Comparison of ENCODE assay signal across 21 mouse cellular contexts in the genomic region with DNA sequence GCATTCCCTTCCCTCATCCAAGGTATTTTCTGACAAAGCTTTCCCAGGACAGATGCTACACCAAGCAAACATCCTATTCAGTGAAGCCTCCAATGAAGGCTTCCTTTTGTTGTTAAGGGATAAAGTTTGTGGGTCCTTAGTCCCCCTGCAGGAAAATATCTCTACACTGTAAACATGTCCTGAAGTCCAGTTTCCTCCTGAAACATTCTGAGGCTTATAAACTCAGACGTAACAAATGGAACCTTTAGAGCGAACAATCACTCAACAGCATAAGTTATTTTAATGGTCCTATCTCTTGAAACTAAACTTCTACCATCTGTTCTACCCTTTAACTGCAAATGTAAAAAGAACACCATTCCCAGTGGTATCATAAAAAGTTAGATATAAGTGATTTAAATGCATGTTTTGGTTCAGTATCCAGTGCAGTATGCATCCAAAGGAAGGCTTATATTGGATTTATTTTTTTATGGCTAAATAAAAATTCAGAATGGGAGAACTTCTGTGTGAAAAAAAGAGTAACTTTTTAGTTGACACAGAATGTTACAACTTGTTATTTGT.
DNase-seq lines count a peak whose midpoint lies in the region; ATAC-seq and TF ChIP-seq lines count a peak whose summit lies in the region.
"Had no signal": no experiment of that assay in that cellular context is flagged by ENCODE, and none has a peak within 500 bp of the region (broad histone marks: within the 10 kb centered on the region; RNA-seq: fewer than 3 reads in every experiment).

No protein-coding gene starts in this region.

- no peaks in the 10 kb centered on the region for H3K27me3 ChIP-seq in kidney, embryonic 15.5 days
- no peaks in the 10 kb centered on the region for H3K27me3 ChIP-seq in kidney, postnatal 0 days (ENCODE audit: insufficient read depth, low read length)
- H3K27me3 ChIP-seq: embryonic facial prominence, embryonic 13.5 days; embryonic facial prominence, embryonic 15.5 days; forebrain, embryonic 12.5 days had no signal

- no peak overlapping the region for H3K4me2 ChIP-seq in kidney, embryonic 15.5 days
- no peak overlapping the region for H3K4me2 ChIP-seq in kidney, postnatal 0 days (ENCODE audit: low read length)
- H3K4me2 ChIP-seq: embryonic facial prominence, embryonic 13.5 days; embryonic facial prominence, embryonic 15.5 days; forebrain, embryonic 12.5 days had no signal

- H3K36me3 ChIP-seq in kidney, embryonic 15.5 days = no peaks in the 10 kb centered on the region
- no peaks in the 10 kb centered on the region for H3K36me3 ChIP-seq in kidney, postnatal 0 days (ENCODE audit: insufficient read depth, low read length)
- H3K36me3 ChIP-seq: embryonic facial prominence, embryonic 13.5 days; embryonic facial prominence, embryonic 15.5 days; forebrain, embryonic 10.5 days; forebrain, embryonic 12.5 days had no signal

- H3K4me3 ChIP-seq in kidney, embryonic 15.5 days (replicated peaks) = no peak overlapping the region
- no peak overlapping the region for H3K4me3 ChIP-seq in kidney, postnatal 0 days (replicated peaks; ENCODE audit: low read depth, low read length)
- H3K4me3 ChIP-seq: embryonic facial prominence, embryonic 13.5 days; embryonic facial prominence, embryonic 15.5 days; erythroblast, embryonic 14.5 days; forebrain, embryonic 10.5 days; forebrain, embryonic 12.5 days had no signal

- no peaks in the 10 kb centered on the region for H3K4me1 ChIP-seq in kidney, embryonic 15.5 days
- no peaks in the 10 kb centered on the region for H3K4me1 ChIP-seq in kidney, postnatal 0 days (replicated peaks; ENCODE audit: insufficient read depth, low read length)
- H3K4me1 ChIP-seq: embryonic facial prominence, embryonic 13.5 days; embryonic facial prominence, embryonic 15.5 days; forebrain, embryonic 10.5 days; forebrain, embryonic 12.5 days had no signal

- DNase-seq in kidney, postnatal 4 days = no peak
- peak; percentile 88 for DNase-seq in kidney, postnatal 0 days (ENCODE audit: low spot score)
- no peak for DNase-seq in kidney, postnatal 10 days
- DNase-seq: adrenal gland, adult 2 months; adrenal gland, postnatal 10 days; adrenal gland, postnatal 25 days; cerebellum, adult 11 months; cerebellum, adult 18-20 months; cerebellum, adult 8-10 months; cerebellum, adult 9-11 months; cerebellum, postnatal 14 days; cerebellum, postnatal 36 days; embryo, embryonic 11 days had no signal

- peak overlapping the region; percentile 72 for H3K27ac ChIP-seq in kidney, embryonic 15.5 days
- H3K27ac ChIP-seq in kidney, postnatal 0 days = 0 out of 2 replicates have a peak overlapping the region, but pooled peaks have one; percentile 14
- H3K27ac ChIP-seq: embryonic facial prominence, embryonic 13.5 days; embryonic facial prominence, embryonic 15.5 days; forebrain, embryonic 10.5 days; forebrain, embryonic 12.5 days had no signal

- no peak overlapping the region for H3K9ac ChIP-seq in kidney, embryonic 15.5 days
- H3K9ac ChIP-seq in kidney, postnatal 0 days (ENCODE audit: low read depth, low read length) = no peak overlapping the region
- H3K9ac ChIP-seq: embryonic facial prominence, embryonic 13.5 days; embryonic facial prominence, embryonic 15.5 days; forebrain, embryonic 12.5 days had no signal

- ATAC-seq in kidney, embryonic 15.5 days (replicated peaks; ENCODE audit: low FRiP score) = 0 out of 2 replicates have a peak, but pooled peaks have one; percentile 60
- no peak for ATAC-seq in kidney, postnatal 0 days (replicated peaks; ENCODE audit: low FRiP score, low read depth)
- ATAC-seq: forebrain, embryonic 14.5 days; forebrain, embryonic 16.5 days had no signal

- 61% methylated on average over 2 of the region's 2 CpGs for WGBS in kidney, embryonic 15.5 days
- WGBS in kidney, postnatal 0 days = 64% methylated on average over 2 of the region's 2 CpGs

- H3K9me3 ChIP-seq in kidney, embryonic 15.5 days (replicated peaks) = no peaks in the 10 kb centered on the region
- H3K9me3 ChIP-seq in kidney, postnatal 0 days (replicated peaks; ENCODE audit: low read length) = no peaks in the 10 kb centered on the region
- H3K9me3 ChIP-seq: embryonic facial prominence, embryonic 13.5 days; embryonic facial prominence, embryonic 15.5 days; forebrain, embryonic 10.5 days; forebrain, embryonic 12.5 days had no signal

- peak; percentile 21; the same call in 1 of the 2 replicates for TF ChIP-seq CTCF in kidney, postnatal 0 days (IDR thresholded peaks at IDR 0.05; ENCODE audit: low read depth)
